Mouse (Mus musculus) lung, embryonic 14.5 days (tissue): ENCODE measurements around the gene Set. TPM values are rescaled to one million over a fixed set of nuclear protein-coding genes. Genes with fewer than 3 reads are reported as not detected.
A peak's percentile ranks its signal among the peaks of the same experiment; 100 is the strongest.

Source experiments
- ATAC-seq: fragments of 200-750 bp; cut with Nextera tagmentation; 2 replicates; pipeline ENCODE4 v1.8.0; 2017; ENCODE audit warnings: mild to moderate bottlenecking, moderate TSS enrichment, moderate library complexity; ENCODE audit not compliant: insufficient read depth
- DNase-seq: peaks from one replicate; pipeline ENCODE4 v3.0.0-alpha.2; 2015
- H3K27ac ChIP-seq: fragments of 300-500 bp; sonication (generic); 2 replicates; pipeline ENCODE4 v1.5.1; 2014; ENCODE audit warnings: low read depth, mild to moderate bottlenecking, moderate library complexity
- H3K27me3 ChIP-seq: fragments of 300-500 bp; sonication (generic); 2 replicates; pipeline ENCODE4 v1.6.1; 2014; ENCODE audit warnings: low read length, control low read depth; ENCODE audit not compliant: insufficient read depth
- H3K36me3 ChIP-seq: fragments of 300-500 bp; sonication (generic); 2 replicates; pipeline ENCODE4 v1.6.1; 2014; ENCODE audit warnings: control low read depth; ENCODE audit not compliant: insufficient read depth
- H3K4me1 ChIP-seq: fragments of 300-500 bp; sonication (generic); 2 replicates; pipeline ENCODE4 v1.6.1; 2014; ENCODE audit warnings: antibody characterized with exemption, control low read depth; ENCODE audit not compliant: insufficient read depth
- H3K4me2 ChIP-seq: fragments of 300-500 bp; sonication (generic); 2 replicates; pipeline ENCODE4 v1.6.1; 2014; ENCODE audit warnings: mild to moderate bottlenecking
- H3K4me3 ChIP-seq: fragments of 300-500 bp; sonication (generic); 2 replicates; pipeline ENCODE4 v1.5.1; 2014; ENCODE audit warnings: low read depth, low read length
- H3K9ac ChIP-seq: fragments of 300-500 bp; sonication (generic); 2 replicates; pipeline ENCODE4 v1.6.1; 2014
- H3K9me3 ChIP-seq: fragments of 300-500 bp; sonication (generic); 2 replicates; pipeline ENCODE4 v1.6.1; 2016; ENCODE audit warnings: low read depth, low read length, control low read depth
- CTCF ChIP-seq: IDR thresholded peaks from 2 replicates; pipeline ENCODE4 v1.5.1; 2016; ENCODE audit warnings: antibody characterized with exemption, low read depth
- WGBS: fragments of 180-500 bp; shearing (Covaris S2); extraction: QIAGEN DNeasy Blood & Tissue Kit; methylation state at CpG from one replicate; pipeline ENCODE4 v1.1.7; 2014; 5-methylcytosine and 5-hydroxymethylcytosine counted together
- polyA plus RNA-seq: library from polyadenylated mRNA; unstranded; fragments of >200 nt; fragmentation: Nextera tagmentation; extraction: Ambion mirVana; gene quantifications from 2 replicates; pipeline ENCODE4 v1.2.1, GENCODE M21; 2014

The Set gene
- polyA plus RNA-seq, 1 experiment from 2014 or later = 591 TPM

DNA sequence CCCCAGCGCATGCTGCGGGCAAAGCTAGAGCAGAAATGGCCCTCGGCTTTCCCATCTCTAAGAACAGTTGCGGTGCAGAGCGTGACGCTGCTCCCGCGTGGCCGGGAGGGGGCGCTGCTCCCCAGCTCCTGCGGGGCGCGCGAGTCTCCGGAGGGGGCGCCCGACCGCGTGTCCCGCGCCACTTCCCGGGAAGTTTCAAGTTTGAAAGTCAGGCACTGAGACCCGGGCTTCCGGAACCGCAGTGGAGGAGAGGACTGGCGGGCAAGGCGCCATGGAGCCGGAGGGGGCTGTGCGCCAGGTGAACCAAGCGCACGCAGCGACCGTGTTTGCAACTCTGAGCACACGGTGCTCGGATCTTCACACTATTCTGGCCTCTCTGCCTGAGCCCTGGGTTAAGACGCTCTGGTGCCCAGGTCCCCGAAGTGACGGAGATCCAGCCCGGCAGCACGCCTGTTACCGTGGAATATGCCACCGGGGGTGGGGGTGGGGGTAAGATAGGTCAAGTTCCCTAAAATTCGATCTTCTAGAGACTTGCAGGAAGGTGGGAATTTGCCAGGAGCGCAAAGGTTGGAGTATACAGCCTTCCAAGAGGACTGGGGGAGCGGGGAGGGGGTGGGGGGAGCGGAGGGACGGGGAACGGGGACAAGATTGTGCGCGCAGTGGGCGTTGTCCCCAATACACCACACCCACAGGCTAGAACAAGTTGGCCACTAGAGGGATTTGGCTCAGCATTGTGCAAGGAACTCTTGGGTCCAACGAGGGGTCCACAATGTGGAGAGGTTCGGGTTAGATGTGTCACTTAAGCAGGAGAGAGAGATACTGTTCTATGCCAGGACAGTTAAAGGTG lies 20.5 kb downstream of the Set start, which contains the start of gene Pkn3:
Gene Pkn3 (plus strand): TSS at position 183 of the 847 bp plus-strand sequence.
- Histone ChIP-seq H3K27ac (peak within 1 kb of the TSS; percentile 94), H3K9me3 (no peaks in the 10 kb centered on the region), H3K4me3 (peak within 1 kb of the TSS; percentile 64), H3K36me3 (peaks cover 16% of the 10 kb centered on the region), H3K4me1 (0 out of 2 replicates have a peak, but pooled peaks cover 5% of the 10 kb centered on the region), H3K9ac (peak within 1 kb of the TSS; percentile 65), H3K4me2 (peak within 1 kb of the TSS; percentile 92), H3K27me3 (no peaks in the 10 kb centered on the region)
- DNase-seq (peak; percentile 95), ATAC-seq (peak; percentile 85)
- TF ChIP-seq CTCF = peak; percentile 92
- WGBS = under 1% methylated on average over 53 of the region's 53 CpGs

DNA sequence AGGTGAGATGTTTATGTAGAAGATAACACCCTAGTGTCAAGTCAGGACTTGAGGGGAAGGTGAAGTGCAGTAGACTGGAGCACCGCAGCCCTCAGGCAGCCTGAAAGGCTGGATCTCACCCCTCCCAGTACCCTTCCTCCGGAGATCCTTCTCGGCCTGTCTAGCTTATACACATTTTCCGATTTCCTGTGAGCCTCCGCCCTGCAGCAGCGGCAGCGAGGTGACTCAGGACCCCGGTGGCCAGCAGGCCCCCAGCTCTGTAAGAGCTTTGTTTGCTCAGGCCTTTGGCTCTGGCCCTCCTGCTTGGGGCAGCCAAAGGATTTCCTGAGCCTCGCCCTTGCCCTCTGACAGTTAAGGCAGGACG lies 21.2 kb downstream of the Set start:
- Histone ChIP-seq H3K27ac (peak overlapping the region; percentile 94), H3K27me3 (no peaks in the 10 kb centered on the region), H3K4me1 (0 out of 2 replicates have a peak, but pooled peaks cover 5% of the 10 kb centered on the region), H3K4me3 (peak overlapping the region; percentile 64), H3K9me3 (no peaks in the 10 kb centered on the region), H3K36me3 (peaks cover 10% of the 10 kb centered on the region), H3K4me2 (peak overlapping the region; percentile 92), H3K9ac (peak overlapping the region; percentile 65; the same call in 1 of the 2 replicates)
- ATAC-seq (no peak; the same call in 1 of the 2 replicates), DNase-seq (no peak)
- 18% methylated on average over 10 of the region's 10 CpGs for WGBS
- TF ChIP-seq CTCF = no peak

DNA sequence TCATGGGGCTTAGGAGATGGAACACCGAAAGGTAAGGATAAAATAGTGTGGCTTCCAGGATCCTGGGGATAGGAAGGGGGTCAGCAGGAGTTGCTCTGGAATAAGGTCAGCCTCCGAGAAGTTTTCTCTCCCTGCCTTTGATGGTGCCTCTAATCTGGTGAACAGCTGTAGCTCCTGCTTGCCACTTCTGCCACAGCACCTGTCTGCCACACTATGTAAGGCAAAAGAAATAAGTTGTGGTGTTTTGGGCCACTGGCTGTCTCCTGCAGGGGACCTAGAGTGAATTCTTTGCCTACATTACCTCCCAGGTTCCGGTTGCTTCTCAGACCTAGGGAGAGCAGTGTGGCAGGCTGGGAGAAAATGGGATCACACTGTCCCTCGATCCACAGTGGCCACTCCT lies 21.6 kb downstream of the Set start:
- Histone ChIP-seq H3K36me3 (peaks cover 6% of the 10 kb centered on the region), H3K9me3 (no peaks in the 10 kb centered on the region), H3K4me2 (peak overlapping the region; percentile 92), H3K4me3 (peak overlapping the region; percentile 64; the same call in 1 of the 2 replicates), H3K27ac (peak overlapping the region; percentile 94), H3K4me1 (0 out of 2 replicates have a peak, but pooled peaks cover 5% of the 10 kb centered on the region), H3K27me3 (no peaks in the 10 kb centered on the region), H3K9ac (peak overlapping the region; percentile 65; the same call in 1 of the 2 replicates)
- DNase-seq (no peak), ATAC-seq (no peak)
- no peak for TF ChIP-seq CTCF
- 66% methylated on average over 4 of the region's 4 CpGs for whole genome bisulfite sequencing

DNA sequence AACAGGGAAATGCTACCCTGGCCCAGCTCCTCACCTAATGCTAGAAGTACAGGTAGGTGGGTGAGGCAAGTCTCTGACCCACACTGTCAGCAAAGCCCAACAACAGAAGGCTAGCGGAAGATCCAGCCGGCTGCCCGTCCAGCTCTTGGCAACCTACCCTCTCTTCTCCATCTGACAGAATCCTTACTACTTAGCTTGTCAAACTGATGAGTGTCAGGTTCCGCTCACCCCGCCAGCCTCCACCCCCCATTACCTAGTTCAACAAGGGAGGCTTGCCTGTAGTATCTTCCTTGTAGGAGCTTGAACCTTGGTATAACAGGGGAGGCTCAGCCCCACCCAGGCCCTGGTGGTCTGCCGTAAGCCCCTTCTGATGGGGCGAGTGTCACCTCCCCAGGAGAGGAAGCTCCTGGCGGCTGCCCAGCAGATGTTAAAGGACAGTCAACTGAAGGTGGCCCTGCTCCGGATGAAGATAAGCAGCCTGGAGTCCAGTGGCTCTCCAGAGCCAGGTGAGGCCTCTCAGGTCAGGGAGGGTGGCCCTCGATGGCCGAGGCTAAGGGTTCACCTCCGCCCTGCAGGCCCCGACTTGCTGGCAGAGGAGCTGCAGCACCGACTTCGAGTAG lies 23.1 kb downstream of the Set start:
- H3K27me3 ChIP-seq = no peaks in the 10 kb centered on the region
- no peak overlapping the region for H3K9ac ChIP-seq
- no peak overlapping the region for H3K27ac ChIP-seq
- WGBS = 79% methylated on average over 15 of the region's 15 CpGs
- no peaks in the 10 kb centered on the region for H3K9me3 ChIP-seq
- H3K4me1 ChIP-seq = 0 out of 2 replicates have a peak, but pooled peaks cover 5% of the 10 kb centered on the region
- H3K4me3 ChIP-seq = no peak overlapping the region
- DNase-seq (no peak), ATAC-seq (no peak)
- H3K36me3 ChIP-seq = no peaks in the 10 kb centered on the region
- no peak overlapping the region for H3K4me2 ChIP-seq
- TF ChIP-seq CTCF = no peak

DNA sequence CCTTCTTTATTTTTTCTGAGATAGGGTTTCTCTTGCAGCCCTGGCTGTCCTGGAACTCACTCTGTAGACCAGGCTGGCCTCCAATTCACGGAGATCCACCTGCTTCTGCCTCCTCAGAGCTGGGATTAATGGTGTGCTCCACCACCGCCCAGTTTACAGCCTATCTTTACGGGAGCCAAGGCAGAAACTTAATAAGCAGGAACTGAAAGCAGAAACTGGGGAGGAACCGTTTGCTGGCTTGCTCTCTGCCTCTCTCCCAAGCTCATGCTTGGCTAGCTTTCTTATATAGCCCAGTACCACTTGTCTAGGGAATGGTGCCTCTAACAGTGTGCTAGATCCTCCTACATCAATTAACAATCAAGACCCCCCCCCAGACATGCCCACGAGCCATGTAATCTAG lies 26.9 kb downstream of the Set start:
- no peak overlapping the region for H3K4me3 ChIP-seq
- peaks cover 5% of the 10 kb centered on the region for H3K36me3 ChIP-seq
- H3K4me1 ChIP-seq = no peaks in the 10 kb centered on the region
- no peaks in the 10 kb centered on the region for H3K27me3 ChIP-seq
- H3K9ac ChIP-seq = no peak overlapping the region; the same call in 1 of the 2 replicates
- H3K4me2 ChIP-seq = peak overlapping the region; percentile 54
- no peaks in the 10 kb centered on the region for H3K9me3 ChIP-seq
- no peak for TF ChIP-seq CTCF
- 53% methylated on average over 5 of the region's 5 CpGs for WGBS
- ATAC-seq = peak; percentile 23; the same call in 1 of the 2 replicates
- no peak for DNase-seq
- H3K27ac ChIP-seq = no peak overlapping the region

DNA sequence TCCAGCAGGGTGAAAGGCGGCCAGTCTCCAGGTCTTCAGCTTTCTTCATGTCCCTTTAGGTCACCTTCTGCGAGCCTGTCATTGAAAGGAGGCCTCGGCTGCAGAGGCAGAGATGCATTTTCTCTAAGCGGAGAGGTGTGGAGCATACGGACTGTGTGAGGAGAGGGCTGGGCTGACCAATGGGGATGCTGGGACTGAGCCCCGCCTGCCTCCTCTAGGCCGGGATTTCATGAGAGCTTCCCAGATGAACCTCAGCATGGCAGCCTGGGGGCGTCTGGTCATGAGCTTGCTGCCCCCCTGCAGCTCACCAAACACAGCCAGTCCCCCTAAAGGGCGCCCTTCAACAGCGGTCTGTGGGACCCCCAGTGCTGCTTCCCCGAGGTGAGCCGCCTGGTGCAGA lies 27.5 kb downstream of the Set start:
- Histone ChIP-seq H3K9ac (peak overlapping the region; percentile 34; the same call in 1 of the 2 replicates), H3K9me3 (no peaks in the 10 kb centered on the region), H3K4me2 (peak overlapping the region; percentile 54), H3K4me3 (peak overlapping the region; percentile 14), H3K4me1 (no peaks in the 10 kb centered on the region), H3K27ac (no peak overlapping the region), H3K27me3 (no peaks in the 10 kb centered on the region), H3K36me3 (peaks cover 5% of the 10 kb centered on the region)
- ATAC-seq (peak; percentile 72), DNase-seq (peak; percentile 43)
- 11% methylated on average over 12 of the region's 12 CpGs for WGBS
- TF ChIP-seq CTCF = no peak

DNA sequence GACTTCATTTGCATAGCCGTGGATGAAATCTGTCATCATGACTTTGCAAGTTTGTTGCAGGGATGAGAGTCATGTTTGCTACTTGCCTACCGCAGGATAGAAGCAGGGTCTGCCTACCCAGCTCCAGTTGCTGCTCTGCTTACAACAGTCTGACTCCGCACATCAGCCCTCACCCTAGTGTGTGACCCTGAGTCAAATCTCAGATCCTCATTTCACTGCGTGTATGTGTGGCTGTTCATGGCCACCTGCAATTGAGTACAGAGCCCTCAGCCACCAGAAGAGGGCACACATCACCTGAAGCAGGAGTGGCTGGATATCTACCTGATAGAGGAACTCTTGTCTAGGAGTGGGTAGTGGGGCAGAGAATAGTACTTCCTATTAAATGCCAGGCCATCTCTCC lies 30.1 kb downstream of the Set start:
- 87% methylated on average over 4 of the region's 4 CpGs for WGBS
- Histone ChIP-seq H3K9ac (no peak overlapping the region), H3K36me3 (peaks cover 20% of the 10 kb centered on the region), H3K9me3 (no peaks in the 10 kb centered on the region), H3K4me2 (no peak overlapping the region), H3K27ac (no peak overlapping the region), H3K4me3 (no peak overlapping the region), H3K4me1 (no peaks in the 10 kb centered on the region), H3K27me3 (no peaks in the 10 kb centered on the region)
- no peak for TF ChIP-seq CTCF
- ATAC-seq = no peak
- no peak for DNase-seq
